Mouse (Mus musculus) E14TG2a.4 (cell line): ENCODE measurements around the gene Irf2.

Experiments
- CTCF ChIP-seq: conservative IDR thresholded peaks from 2 replicates; pipeline ENCODE4 v1.5.1; 2014; ENCODE audit warnings: low read length
- POU5F1 ChIP-seq: IDR thresholded peaks from 2 replicates; pipeline ENCODE4 v1.6.1; 2014; ENCODE audit warnings: low read length, borderline replicate concordance

DNA sequence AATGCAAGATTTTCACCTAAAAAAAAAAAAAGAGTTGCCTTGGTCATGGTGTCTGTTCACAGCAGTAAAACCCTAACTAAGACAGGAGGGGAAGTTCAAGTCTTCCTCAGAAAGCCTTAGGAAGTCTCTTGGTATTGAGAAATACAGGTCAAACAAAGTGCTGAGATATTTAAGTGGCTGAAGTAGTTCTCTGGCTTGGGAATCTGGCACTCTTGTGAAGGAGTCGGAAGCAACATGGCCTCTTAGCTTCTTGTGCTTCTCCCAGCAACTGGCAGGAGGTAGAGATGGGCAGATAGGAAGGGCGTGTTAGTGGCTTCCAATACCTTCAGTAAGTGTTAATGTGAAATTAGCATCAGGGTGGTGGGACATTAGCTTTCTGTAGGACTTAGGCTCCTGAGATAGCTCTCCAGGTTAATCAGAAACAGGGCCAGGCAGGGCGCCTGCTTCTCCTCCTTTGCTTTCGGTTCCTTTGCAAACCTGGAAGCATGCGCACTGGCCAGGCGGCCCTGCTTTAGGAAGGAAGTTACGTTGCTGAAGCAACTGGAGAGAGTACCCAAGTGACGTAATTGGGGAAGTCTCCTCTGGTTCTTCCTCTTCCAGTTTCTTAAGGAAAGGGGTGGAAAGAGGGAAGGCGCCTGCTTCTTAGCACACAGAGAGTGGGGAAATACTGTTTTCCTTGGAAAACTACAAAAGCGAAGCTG lies 38.4 kb downstream of the Irf2 start:
- no peak for TF ChIP-seq CTCF
- TF ChIP-seq POU5F1: no peak
